Mouse (Mus musculus): ENCODE results near the gene Dpp7. TPM values are rescaled to one million over a fixed set of nuclear protein-coding genes. Genes with fewer than 3 reads are reported as not detected.

The Dpp7 gene
- polyA plus RNA-seq, 2 experiments: 24.7 to 43.6 TPM

DNA sequence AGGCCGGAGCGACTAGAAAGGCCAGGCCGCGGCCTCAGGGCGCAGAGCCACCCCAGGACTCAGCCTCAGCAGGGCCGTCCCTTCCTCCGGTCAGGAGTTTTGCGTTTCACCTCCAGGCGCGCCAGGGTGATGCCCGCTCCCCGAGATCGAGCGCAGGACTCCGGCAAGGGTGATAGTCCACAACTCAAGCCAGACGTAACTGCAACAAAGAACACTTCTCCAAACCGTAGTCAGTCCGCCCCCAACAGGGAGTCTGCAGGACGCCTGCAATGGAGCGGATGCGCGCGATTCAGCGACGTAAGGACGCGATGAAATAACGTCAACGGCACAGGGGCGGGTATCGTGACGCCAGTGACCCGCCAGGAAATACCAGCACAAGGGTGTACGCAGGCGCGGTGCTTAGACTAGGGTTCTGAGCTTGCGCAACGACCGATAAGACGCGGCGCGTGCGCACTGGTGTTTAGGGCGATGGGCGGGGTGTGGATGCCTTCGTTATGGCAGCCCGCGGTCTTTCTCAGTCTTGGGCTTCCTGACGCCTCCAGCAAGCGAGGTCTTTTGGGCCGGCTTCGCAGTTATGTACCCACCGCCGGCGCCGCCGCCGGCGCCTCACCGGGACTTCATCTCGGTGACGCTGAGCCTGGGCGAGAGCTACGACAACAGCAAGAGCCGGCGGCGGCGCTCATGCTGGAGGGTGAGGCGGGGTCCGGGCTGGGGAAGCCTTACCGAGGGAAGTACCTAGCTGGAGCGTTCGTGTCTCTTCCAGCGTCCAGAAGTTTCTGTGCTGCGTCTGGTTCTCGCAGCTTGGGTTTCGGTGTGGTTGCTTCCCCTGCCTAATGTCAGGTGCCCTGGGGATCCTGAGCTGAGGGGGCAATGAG is 23.6 kb downstream of the Dpp7 start, which contains the start of gene Man1b1:
Man1b1 (plus strand) TSS at position 53 of the 875 bp plus-strand sequence.
- ATAC-seq (ENCODE audit: low FRiP score, low read depth) (peak; percentile 98), DNase-seq (ENCODE audit: low spot score) (peak; percentile 100)
- Histone ChIP-seq H3K27ac (replicated peaks; ENCODE audit: low read depth, low read length) (peak within 1 kb of the TSS; percentile 89), H3K4me2 (replicated peaks; ENCODE audit: low read depth, low read length, severe bottlenecking) (peak within 1 kb of the TSS; percentile 80), H3K9me3 (ENCODE audit: control insufficient read depth, low read length) (no peaks in the 10 kb centered on the region), H3K27me3 (ENCODE audit: control insufficient read depth, insufficient read depth, low read length) (no peaks in the 10 kb centered on the region), H3K36me3 (ENCODE audit: control insufficient read depth, insufficient read depth, low read length) (peaks cover 35% of the 10 kb centered on the region), H3K4me1 (ENCODE audit: control insufficient read depth, insufficient read depth, low read length) (peaks cover 9% of the 10 kb centered on the region), H3K4me3 (replicated peaks; ENCODE audit: low read length) (peak within 1 kb of the TSS; percentile 94), H3K9ac (ENCODE audit: low read depth, low read length, severe bottlenecking) (peak within 1 kb of the TSS; percentile 94)
- TF ChIP-seq POLR2A (IDR thresholded peaks at IDR 0.05; ENCODE audit: borderline replicate concordance, extremely low read depth, insufficient read depth, insufficient read length): peak; percentile 78; the same call in 1 of the 2 replicates
- WGBS: 2% methylated on average over 77 of the region's 78 CpGs

DNA sequence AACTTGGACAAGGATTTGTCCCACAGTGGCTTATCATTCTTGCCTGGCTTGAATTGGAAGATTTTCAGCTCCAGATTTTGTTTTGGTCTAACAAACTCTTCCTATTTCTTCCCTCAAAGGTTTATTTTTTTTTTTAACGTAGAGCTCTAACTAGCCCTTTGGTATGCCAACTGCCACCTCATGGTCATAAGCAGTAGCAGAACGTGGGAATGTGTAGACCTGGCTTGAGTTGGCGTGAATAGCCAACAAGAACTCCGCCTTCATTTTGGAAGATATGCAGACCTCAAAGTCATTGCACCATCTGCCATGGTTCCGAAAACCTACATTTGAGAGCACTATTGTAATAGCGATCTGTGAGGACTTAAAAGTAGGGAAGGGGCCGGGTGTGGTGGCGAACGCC is 24.7 kb downstream of the Dpp7 start:
- 59% methylated on average over 9 of the region's 9 CpGs for WGBS
- peak overlapping the region; percentile 94 for H3K4me3 ChIP-seq (replicated peaks; ENCODE audit: low read length)
- peak overlapping the region; percentile 94 for H3K9ac ChIP-seq (ENCODE audit: low read depth, low read length, severe bottlenecking)
- H3K4me2 ChIP-seq (replicated peaks; ENCODE audit: low read depth, low read length, severe bottlenecking): peak overlapping the region; percentile 71
- H3K27me3 ChIP-seq (ENCODE audit: control insufficient read depth, insufficient read depth, low read length): no peaks in the 10 kb centered on the region
- H3K9me3 ChIP-seq (ENCODE audit: control insufficient read depth, low read length): no peaks in the 10 kb centered on the region
- H3K36me3 ChIP-seq (ENCODE audit: control insufficient read depth, insufficient read depth, low read length): peaks cover 24% of the 10 kb centered on the region
- ATAC-seq (ENCODE audit: low FRiP score, low read depth): no peak
- H3K27ac ChIP-seq (replicated peaks; ENCODE audit: low read depth, low read length): no peak overlapping the region
- H3K4me1 ChIP-seq (ENCODE audit: control insufficient read depth, insufficient read depth, low read length): peaks cover 9% of the 10 kb centered on the region
- no peak for DNase-seq (ENCODE audit: low spot score)
- TF ChIP-seq POLR2A (IDR thresholded peaks at IDR 0.05; ENCODE audit: borderline replicate concordance, extremely low read depth, insufficient read depth, insufficient read length): no peak

DNA sequence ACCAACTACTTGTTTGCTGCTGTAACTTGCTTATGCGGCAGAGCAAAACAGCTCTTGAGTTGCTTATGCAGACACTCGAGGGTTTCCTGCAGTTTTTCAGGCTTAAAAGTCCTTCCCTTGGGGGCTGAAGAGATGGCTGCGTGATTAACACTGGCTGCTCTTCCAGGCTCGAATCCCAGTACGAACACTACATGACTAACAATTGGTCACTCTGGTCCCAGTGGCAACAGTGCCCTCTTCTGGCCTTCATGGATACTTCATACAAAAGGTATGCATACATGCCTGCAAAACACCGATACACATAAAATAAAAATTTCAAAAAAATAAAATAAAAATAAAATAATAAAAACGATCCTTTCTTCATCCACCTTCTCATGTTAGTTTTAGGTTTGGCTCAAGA is 27.7 kb downstream of the Dpp7 start:
- no peak for DNase-seq (ENCODE audit: low spot score)
- TF ChIP-seq POLR2A (IDR thresholded peaks at IDR 0.05; ENCODE audit: borderline replicate concordance, extremely low read depth, insufficient read depth, insufficient read length): no peak
- no peak overlapping the region for H3K9ac ChIP-seq (ENCODE audit: low read depth, low read length, severe bottlenecking)
- no peak overlapping the region for H3K4me3 ChIP-seq (replicated peaks; ENCODE audit: low read length)
- 40% methylated on average over 7 of the region's 7 CpGs for WGBS
- no peaks in the 10 kb centered on the region for H3K27me3 ChIP-seq (ENCODE audit: control insufficient read depth, insufficient read depth, low read length)
- peaks cover 7% of the 10 kb centered on the region for H3K4me1 ChIP-seq (ENCODE audit: control insufficient read depth, insufficient read depth, low read length)
- H3K4me2 ChIP-seq (replicated peaks; ENCODE audit: low read depth, low read length, severe bottlenecking): no peak overlapping the region
- no peak overlapping the region for H3K27ac ChIP-seq (replicated peaks; ENCODE audit: low read depth, low read length)
- ATAC-seq (ENCODE audit: low FRiP score, low read depth): no peak
- no peaks in the 10 kb centered on the region for H3K9me3 ChIP-seq (ENCODE audit: control insufficient read depth, low read length)
- no peaks in the 10 kb centered on the region for H3K36me3 ChIP-seq (ENCODE audit: control insufficient read depth, insufficient read depth, low read length)

DNA sequence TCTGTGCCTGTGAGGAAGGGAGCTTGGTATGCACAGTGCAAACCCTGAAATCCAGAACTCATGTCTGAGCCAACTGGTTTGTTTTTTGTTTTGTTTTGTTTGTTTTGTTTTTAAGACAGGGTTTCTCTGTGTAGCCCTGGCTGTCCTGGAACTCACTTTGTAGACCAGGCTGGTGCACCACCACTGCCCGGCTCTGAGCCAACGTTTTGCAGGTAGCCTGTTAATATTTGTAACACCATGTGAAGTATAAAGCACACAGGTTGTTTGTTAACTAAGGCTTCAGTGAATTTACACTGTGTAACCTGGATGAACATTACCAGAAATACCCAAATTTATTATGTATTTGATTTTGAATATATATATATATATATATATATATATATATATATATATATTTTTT is 30.1 kb downstream of the Dpp7 start:
- Histone ChIP-seq H3K4me3 (replicated peaks; ENCODE audit: low read length) (no peak overlapping the region), H3K4me1 (ENCODE audit: control insufficient read depth, insufficient read depth, low read length) (no peaks in the 10 kb centered on the region), H3K9ac (ENCODE audit: low read depth, low read length, severe bottlenecking) (no peak overlapping the region), H3K4me2 (replicated peaks; ENCODE audit: low read depth, low read length, severe bottlenecking) (no peak overlapping the region), H3K9me3 (ENCODE audit: control insufficient read depth, low read length) (no peaks in the 10 kb centered on the region), H3K36me3 (ENCODE audit: control insufficient read depth, insufficient read depth, low read length) (no peaks in the 10 kb centered on the region), H3K27ac (replicated peaks; ENCODE audit: low read depth, low read length) (no peak overlapping the region), H3K27me3 (ENCODE audit: control insufficient read depth, insufficient read depth, low read length) (no peaks in the 10 kb centered on the region)
- 80% methylated on average over 2 of the region's 2 CpGs for WGBS
- TF ChIP-seq POLR2A (IDR thresholded peaks at IDR 0.05; ENCODE audit: borderline replicate concordance, extremely low read depth, insufficient read depth, insufficient read length): no peak
- DNase-seq (ENCODE audit: low spot score): no peak
- no peak for ATAC-seq (ENCODE audit: low FRiP score, low read depth)

DNA sequence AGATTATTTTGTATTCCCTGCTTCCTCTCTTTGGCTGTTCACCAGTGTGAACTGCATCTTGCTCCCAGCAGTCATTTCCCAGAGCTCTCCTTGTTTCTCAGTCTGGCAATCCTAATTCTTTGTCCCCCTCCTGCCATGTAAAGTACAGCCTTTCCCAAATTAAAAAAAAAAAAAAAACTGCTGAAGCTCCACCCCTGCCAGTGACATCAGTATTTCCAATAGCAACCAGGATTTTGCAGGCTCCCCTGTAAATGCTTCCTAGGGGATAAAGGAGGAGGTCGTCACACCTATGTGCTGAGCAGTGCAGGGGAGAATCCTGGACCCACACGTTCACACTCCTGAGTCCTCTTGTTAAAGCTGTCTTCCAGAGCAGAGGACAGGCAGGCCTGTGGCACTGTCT is 36.1 kb downstream of the Dpp7 start:
- 19% methylated on average over 2 of the region's 2 CpGs for WGBS
- no peak for ATAC-seq (ENCODE audit: low FRiP score, low read depth)

More for the DNA sequence above, 36.1 kb downstream of the Dpp7 start:
- no peak for DNase-seq (ENCODE audit: low spot score)
- H3K27me3 ChIP-seq (ENCODE audit: control insufficient read depth, insufficient read depth, low read length): peaks cover 19% of the 10 kb centered on the region
- no peak overlapping the region for H3K9ac ChIP-seq (ENCODE audit: low read depth, low read length, severe bottlenecking)
- no peak overlapping the region for H3K27ac ChIP-seq (replicated peaks; ENCODE audit: low read depth, low read length)
- no peaks in the 10 kb centered on the region for H3K36me3 ChIP-seq (ENCODE audit: control insufficient read depth, insufficient read depth, low read length)
- no peaks in the 10 kb centered on the region for H3K4me1 ChIP-seq (ENCODE audit: control insufficient read depth, insufficient read depth, low read length)
- H3K9me3 ChIP-seq (ENCODE audit: control insufficient read depth, low read length): no peaks in the 10 kb centered on the region
- no peak for TF ChIP-seq POLR2A (IDR thresholded peaks at IDR 0.05; ENCODE audit: borderline replicate concordance, extremely low read depth, insufficient read depth, insufficient read length)
- H3K4me3 ChIP-seq (replicated peaks; ENCODE audit: low read length): no peak overlapping the region
- H3K4me2 ChIP-seq (replicated peaks; ENCODE audit: low read depth, low read length, severe bottlenecking): no peak overlapping the region

All from limb, embryonic 14.5 days (tissue).